Mouse (Mus musculus) liver, adult 2 months (tissue): Measurements from ENCODE around the gene Gab2. TPM values are rescaled to one million over a fixed set of nuclear protein-coding genes. Genes with fewer than 3 reads are reported as not detected.

Experiments
- DNase-seq: peaks from one replicate; pipeline ENCODE4 v3.0.0-alpha.2; 2011; ENCODE audit warnings: low read depth, low spot score; ENCODE audit errors: extremely low read depth
- H3K27ac ChIP-seq: fragments of 200-500 bp; replicated peaks from 2 replicates; pipeline ENCODE4 v1.5.1; 2012; ENCODE audit warnings: low read depth, mild to moderate bottlenecking, control low read depth, inconsistent platforms, low read length; ENCODE audit not compliant: insufficient read depth
- H3K27me3 ChIP-seq: fragments of 200-500 bp; 2 replicates; pipeline ENCODE4 v1.6.1; 2012; ENCODE audit warnings: mild to moderate bottlenecking, moderate library complexity, low read length, inconsistent platforms; ENCODE audit not compliant: control insufficient read depth, insufficient read depth
- H3K36me3 ChIP-seq: fragments of 200-500 bp; 2 replicates; pipeline ENCODE4 v1.6.1; 2012; ENCODE audit warnings: low read length, inconsistent platforms; ENCODE audit not compliant: control insufficient read depth, insufficient read depth
- H3K4me1 ChIP-seq: fragments of 200-500 bp; 2 replicates; pipeline ENCODE4 v1.6.1; 2011; ENCODE audit warnings: low read length; ENCODE audit not compliant: control insufficient read depth, insufficient read depth
- H3K4me3 ChIP-seq: fragments of 200-500 bp; 2 replicates; pipeline ENCODE4 v1.5.1; 2011; ENCODE audit warnings: low read depth, mild to moderate bottlenecking, control low read depth, low read length, moderate library complexity; ENCODE audit not compliant: insufficient read depth
- H3K79me2 ChIP-seq: fragments of 200-500 bp; 2 replicates; pipeline ENCODE4 v1.6.1; 2012; ENCODE audit warnings: inconsistent platforms, mild to moderate bottlenecking, low read length, moderate library complexity; ENCODE audit not compliant: control insufficient read depth, insufficient read depth
- H3K9ac ChIP-seq: fragments of 200-500 bp; 2 replicates; pipeline ENCODE4 v1.6.1; 2012; ENCODE audit warnings: low read depth, mild to moderate bottlenecking, control low read depth, inconsistent platforms, low read length
- CTCF ChIP-seq: fragments of 200-500 bp; IDR thresholded peaks from 2 replicates; pipeline ENCODE4 v1.5.1; 2011; ENCODE audit warnings: low read depth, low read length, control low read depth
- POLR2A ChIP-seq: fragments of 200-500 bp; IDR thresholded peaks from 2 replicates; pipeline ENCODE4 v1.6.1; 2011; ENCODE audit warnings: low read length, control low read depth; ENCODE audit not compliant: insufficient read depth; ENCODE audit errors: extremely low read depth
- WGBS: fragments of 180-500 bp; shearing (Covaris S2); methylation state at CpG from one replicate; pipeline ENCODE4 v1.1.7; 2018; 5-methylcytosine and 5-hydroxymethylcytosine counted together
- polyA plus RNA-seq: library from polyadenylated mRNA; depleted of rRNA; stranded (reverse); fragments of >200 nt; gene quantifications from 2 replicates; pipeline ENCODE4 v1.2.3, GENCODE M21; 2012
- total RNA-seq: library from RNA; depleted of rRNA; stranded (reverse); fragments of >200 nt; gene quantifications from 2 replicates; pipeline ENCODE4 v1.2.3, GENCODE M21; 2014

The Gab2 gene
- total and polyA plus RNA-seq, 2 experiments = 1.0 TPM

- Histone ChIP-seq H3K4me3 (no peak overlapping the region), H3K9ac (no peak overlapping the region), H3K27ac (no peak overlapping the region), H3K36me3 (no peaks in the 10 kb centered on the region), H3K4me1 (no peaks in the 10 kb centered on the region), H3K27me3 (no peaks in the 10 kb centered on the region), H3K79me2 (no peaks in the 10 kb centered on the region)
- no peak for DNase-seq
- TF ChIP-seq POLR2A (no peak), CTCF (no peak)
- WGBS = 88% methylated on average over 2 of the region's 2 CpGs
These were observed 69.9 kb downstream of the Gab2 start for GRCm38 (mm10) chr7:97151082-97151813.

GRCm38 (mm10) chr7:97154756-97155487, 73.5 kb downstream of the Gab2 start:
- Histone ChIP-seq H3K9ac (no peak overlapping the region), H3K27ac (no peak overlapping the region; the same call in 1 of the 2 replicates), H3K4me3 (no peak overlapping the region), H3K27me3 (no peaks in the 10 kb centered on the region), H3K36me3 (no peaks in the 10 kb centered on the region), H3K79me2 (no peaks in the 10 kb centered on the region), H3K4me1 (no peaks in the 10 kb centered on the region)
- DNase-seq = peak; percentile 40
- no peak for TF ChIP-seq CTCF
- no peak for TF ChIP-seq POLR2A
- 76% methylated on average over 2 of the region's 2 CpGs for WGBS

GRCm38 (mm10) chr7:97164261-97164660, 82.9 kb downstream of the Gab2 start:
- TF ChIP-seq CTCF = no peak
- Histone ChIP-seq H3K27ac (no peak overlapping the region), H3K79me2 (no peaks in the 10 kb centered on the region; the same call in 1 of the 2 replicates), H3K9ac (no peak overlapping the region), H3K36me3 (no peaks in the 10 kb centered on the region), H3K4me1 (no peaks in the 10 kb centered on the region), H3K27me3 (no peaks in the 10 kb centered on the region), H3K4me3 (no peak overlapping the region)
- WGBS = 94% methylated on average over 1 of the region's 1 CpGs
- DNase-seq = peak; percentile 19

- Histone ChIP-seq H3K9ac (no peak overlapping the region), H3K79me2 (no peaks in the 10 kb centered on the region), H3K4me1 (peaks cover 3% of the 10 kb centered on the region; the same call in 1 of the 2 replicates), H3K36me3 (no peaks in the 10 kb centered on the region), H3K27me3 (no peaks in the 10 kb centered on the region), H3K27ac (no peak overlapping the region), H3K4me3 (no peak overlapping the region)
- no peak for DNase-seq
- 94% methylated on average over 1 of the region's 1 CpGs for WGBS
- TF ChIP-seq CTCF (no peak), POLR2A (no peak)
These were observed 89.7 kb downstream of the Gab2 start for GRCm38 (mm10) chr7:97171089-97171488.

GRCm38 (mm10) chr7:97171719-97172118, 90.3 kb downstream of the Gab2 start:
- no peak overlapping the region for H3K4me3 ChIP-seq
- H3K79me2 ChIP-seq = no peaks in the 10 kb centered on the region
- peaks cover 3% of the 10 kb centered on the region; the same call in 1 of the 2 replicates for H3K4me1 ChIP-seq
- peak overlapping the region; percentile 17; the same call in 1 of the 2 replicates for H3K27ac ChIP-seq
- peak; percentile 7 for DNase-seq
- no peaks in the 10 kb centered on the region for H3K36me3 ChIP-seq
- WGBS = 61% methylated on average over 4 of the region's 4 CpGs
- H3K9ac ChIP-seq = no peak overlapping the region
- TF ChIP-seq CTCF (no peak), POLR2A (no peak)
- H3K27me3 ChIP-seq = no peaks in the 10 kb centered on the region

GRCm38 (mm10) chr7:97172126-97172525, 90.7 kb downstream of the Gab2 start:
- no peaks in the 10 kb centered on the region for H3K27me3 ChIP-seq
- H3K27ac ChIP-seq = peak overlapping the region; percentile 63
- no peaks in the 10 kb centered on the region for H3K36me3 ChIP-seq
- H3K79me2 ChIP-seq = no peaks in the 10 kb centered on the region
- TF ChIP-seq POLR2A (no peak), CTCF (no peak)
- no peak overlapping the region for H3K4me3 ChIP-seq
- H3K9ac ChIP-seq = no peak overlapping the region
- DNase-seq = peak; percentile 25
- peaks cover 3% of the 10 kb centered on the region; the same call in 1 of the 2 replicates for H3K4me1 ChIP-seq
- 71% methylated on average over 3 of the region's 3 CpGs for WGBS
